Mouse (Mus musculus): Measurements from ENCODE around the gene Bbs9. TPM values are rescaled to one million over a fixed set of nuclear protein-coding genes. Genes with fewer than 3 reads are reported as not detected.

Gene Bbs9
- polyA plus RNA-seq, 1 experiment = 14.3 TPM

DNA sequence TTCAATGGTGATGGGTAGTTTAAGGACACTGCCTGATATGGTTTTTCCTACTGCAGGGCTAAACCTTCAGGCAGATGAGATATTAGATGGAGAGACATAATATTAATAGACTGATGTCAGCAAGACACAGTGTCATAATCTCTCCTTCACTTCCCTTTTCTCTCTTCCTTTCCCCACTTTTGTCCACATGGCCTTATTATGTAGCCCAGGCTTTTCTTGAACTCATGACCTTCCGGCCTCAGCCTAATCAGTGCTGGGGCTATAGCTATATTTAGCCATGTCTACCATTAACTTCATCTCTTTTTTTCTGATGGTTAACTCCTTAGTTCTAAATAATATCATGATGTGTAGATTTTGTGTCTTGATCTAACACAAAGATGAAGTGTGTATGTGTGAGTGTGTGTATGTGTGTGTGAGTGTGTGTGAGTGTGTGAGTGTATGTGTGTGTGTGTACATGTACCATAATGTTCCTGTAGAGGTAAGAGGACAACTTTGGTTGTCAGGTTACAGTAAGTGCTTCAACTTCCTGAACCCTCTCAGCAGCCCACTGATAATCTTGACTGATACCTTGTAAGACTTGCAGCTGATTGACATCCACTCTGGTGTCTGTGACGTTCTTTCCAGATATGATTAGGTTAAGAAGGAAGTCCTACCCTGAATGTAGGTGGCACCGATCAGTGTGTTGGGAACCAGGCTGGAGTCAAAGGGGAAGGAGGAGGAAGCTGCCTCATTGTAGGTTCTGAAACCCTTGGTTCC, 55.4 kb downstream of the Bbs9 start:
- DNase-seq (ENCODE audit: extremely low spot score in 1 of 2, low spot score in 1 of 2) = no peak

DNA sequence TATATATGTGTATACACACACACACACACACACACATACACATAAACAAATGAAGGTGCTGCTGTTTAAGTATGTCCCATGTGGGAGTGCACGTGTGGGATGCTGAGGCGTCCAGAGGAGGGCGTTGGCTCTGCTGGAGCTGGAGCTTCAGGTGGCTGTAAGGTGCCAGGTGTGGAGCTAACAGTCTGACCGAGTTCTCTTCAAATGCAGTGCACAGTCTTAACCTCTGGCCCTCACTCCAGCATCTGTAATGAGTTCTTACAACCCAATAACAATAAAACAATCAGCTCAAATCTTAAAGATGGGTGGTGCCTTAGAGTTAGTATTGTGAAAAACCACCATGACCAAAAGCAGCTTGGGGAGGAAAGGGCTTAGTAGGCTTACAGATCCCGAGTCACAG, 56.6 kb downstream of the Bbs9 start:
- no peak for DNase-seq (ENCODE audit: extremely low spot score in 1 of 2, low spot score in 1 of 2)

DNA sequence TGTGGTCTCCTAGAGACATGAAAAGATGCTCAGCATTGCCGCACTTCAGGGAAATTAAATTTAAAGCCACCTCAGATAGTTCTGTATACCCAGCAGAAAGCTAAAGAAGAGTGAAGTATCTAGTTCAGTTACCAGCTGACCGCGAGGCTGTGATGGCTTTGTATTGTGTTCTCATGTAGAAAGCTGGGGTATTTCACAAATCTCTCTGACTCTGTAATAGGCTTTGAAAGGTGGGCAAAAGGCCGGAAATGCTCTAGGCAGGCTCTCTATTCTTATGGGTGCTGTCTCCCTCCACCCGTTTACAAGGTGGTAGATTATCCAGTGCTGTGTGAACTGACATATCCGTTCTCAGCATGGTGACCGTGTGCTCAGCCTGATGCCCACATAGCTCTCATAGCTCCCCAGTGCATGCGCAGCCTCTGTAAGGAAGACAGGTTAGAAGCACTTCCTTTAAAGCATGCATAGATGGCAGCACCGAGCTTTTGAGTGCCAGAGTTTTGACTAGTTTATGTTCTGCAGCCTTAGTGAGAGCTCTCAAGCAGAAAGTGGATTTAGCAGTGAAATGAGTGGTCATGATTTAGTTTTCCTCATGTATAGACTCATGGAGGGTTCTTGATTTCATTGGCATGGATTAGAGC, 57.4 kb downstream of the Bbs9 start:
- peak; percentile 28 to 80 for DNase-seq (ENCODE audit: extremely low spot score in 1 of 2, low spot score in 1 of 2)

DNA sequence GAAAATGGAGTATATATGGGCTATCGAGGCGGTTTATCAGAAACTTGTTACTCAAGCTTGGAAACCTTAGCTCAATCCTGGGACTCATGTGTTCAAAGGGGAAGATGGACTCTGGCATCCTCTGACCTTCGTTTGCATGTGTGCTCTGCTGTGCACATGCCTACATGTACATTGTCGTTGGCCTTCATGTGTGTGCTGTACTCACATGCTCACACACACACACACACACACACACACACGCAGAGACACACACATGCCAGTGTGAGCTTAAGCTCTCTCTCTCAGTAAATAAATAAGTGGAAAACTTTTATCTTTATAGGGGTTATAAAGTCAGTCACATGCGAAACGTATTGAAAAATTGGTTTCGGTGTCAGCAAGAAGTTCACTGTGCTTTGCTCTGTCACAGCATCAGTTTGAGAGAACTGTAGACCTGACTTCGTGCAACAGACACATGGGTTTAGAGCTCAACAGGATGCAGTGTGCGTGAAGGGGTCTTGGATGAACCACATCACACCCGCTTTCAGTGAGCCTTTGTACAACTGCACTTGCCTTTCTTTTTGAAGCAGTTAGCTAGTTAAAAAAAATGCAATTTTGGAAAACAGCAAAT, 62.4 kb downstream of the Bbs9 start:
- DNase-seq (ENCODE audit: extremely low spot score in 1 of 2, low spot score in 1 of 2) = no peak

DNA sequence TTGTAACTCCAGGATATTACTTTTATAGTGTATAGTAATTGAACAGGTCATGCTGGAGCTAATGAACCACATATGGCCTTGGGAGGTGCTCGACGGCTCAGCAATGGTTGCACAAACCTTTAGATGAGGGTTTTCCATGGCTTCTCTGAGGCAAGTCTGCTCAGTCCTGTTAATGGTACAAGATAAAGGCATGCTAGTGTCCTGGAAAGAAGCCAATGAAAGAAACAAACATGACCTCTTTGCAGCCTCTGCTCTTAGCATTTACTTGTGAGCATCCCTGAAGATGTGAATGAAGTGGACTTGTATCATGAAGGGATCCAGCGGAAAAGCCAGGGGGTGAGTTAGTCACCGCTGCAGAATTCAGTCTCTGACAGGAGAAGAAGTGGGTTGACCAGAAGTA, 64.0 kb downstream of the Bbs9 start:
- no peak for DNase-seq (ENCODE audit: extremely low spot score in 1 of 2, low spot score in 1 of 2)

DNA sequence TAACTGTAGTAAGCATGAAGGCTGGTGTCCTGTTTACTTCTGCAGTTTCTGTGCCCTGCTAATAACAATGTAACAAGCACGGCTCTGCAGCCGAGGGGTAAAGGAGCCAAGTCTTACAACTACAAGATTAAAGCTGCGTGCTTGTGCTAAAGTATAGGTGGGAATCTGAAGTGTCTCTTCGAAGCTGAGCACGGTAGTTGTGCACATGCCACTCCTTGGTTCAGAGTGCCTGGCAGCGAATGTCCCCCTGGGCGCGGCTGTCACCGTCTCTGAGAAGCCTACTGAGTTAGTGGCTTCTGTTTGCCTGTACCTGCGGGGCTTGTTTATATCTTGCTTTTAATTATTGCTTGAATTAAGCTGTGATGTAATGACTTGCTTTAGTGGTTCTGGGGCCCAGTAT, 65.6 kb downstream of the Bbs9 start:
- DNase-seq (ENCODE audit: extremely low spot score in 1 of 2, low spot score in 1 of 2) = no peak

DNA sequence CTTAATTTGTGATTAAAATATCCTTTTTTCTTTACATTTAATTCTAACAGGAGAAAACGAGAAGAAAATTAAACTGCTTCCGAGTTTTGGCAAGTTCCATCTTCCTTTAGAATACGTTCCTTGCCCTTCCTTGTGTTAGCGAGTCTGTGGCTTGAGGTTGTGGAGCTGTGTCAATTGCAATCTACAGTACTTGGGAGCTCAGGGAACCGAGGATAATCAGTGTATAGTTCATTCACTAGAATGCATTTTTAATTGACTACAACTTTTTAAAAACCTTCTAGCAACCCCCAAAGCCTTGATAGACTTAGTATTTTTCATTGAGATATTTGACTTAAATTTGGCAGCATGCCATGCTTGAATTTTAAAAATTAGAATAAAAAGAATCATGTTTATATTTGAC, 68.0 kb downstream of the Bbs9 start:
- DNase-seq (ENCODE audit: extremely low spot score in 1 of 2, low spot score in 1 of 2) = no peak

DNA sequence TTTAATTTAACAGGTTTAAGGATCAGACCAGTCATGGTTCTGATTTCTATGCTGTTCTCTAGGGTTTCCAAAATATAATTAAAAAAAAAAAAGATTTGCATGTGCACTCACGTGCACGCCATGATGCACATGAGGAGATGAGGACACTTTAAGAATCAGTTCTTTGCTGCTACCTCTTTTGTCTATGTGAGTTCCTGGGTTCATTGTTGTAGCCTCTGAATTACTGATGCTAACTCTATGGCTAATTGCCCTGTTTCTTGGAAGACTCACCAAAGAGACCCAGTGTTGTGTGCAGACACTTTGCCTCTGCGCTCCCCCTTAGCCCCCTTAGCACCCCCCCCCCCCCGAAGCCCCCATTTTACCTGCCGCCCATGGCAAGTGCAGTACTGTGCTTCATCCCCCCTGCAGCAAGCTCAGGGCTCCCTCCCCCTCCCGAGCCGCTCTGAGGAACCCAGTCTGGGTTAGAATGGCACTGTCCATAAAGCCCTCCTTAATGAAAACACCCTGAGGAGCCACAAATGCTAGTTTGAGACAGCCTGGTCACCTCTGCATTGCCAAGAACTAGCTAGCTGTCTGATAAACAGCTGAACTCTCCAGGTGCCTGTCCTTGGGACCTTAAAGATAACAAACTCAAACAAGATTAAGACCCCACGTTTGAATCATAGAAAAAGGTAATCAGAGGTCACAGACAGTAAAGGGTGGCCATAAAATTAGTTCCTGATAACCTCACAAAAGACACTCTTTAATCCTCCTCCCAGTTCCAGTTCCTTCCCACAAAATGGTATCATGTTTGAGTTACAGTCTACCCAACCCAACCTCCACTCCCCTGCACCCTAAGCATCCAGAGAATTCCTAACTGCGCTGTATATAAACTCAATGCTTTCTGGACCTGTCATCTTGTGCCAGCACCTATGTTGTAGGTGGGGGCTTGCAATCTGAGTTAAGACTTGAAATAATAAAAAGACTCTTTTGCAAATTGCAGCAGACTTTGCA, 69.1 kb downstream of the Bbs9 start:
- no peak for DNase-seq (ENCODE audit: extremely low spot score in 1 of 2, low spot score in 1 of 2)

DNA sequence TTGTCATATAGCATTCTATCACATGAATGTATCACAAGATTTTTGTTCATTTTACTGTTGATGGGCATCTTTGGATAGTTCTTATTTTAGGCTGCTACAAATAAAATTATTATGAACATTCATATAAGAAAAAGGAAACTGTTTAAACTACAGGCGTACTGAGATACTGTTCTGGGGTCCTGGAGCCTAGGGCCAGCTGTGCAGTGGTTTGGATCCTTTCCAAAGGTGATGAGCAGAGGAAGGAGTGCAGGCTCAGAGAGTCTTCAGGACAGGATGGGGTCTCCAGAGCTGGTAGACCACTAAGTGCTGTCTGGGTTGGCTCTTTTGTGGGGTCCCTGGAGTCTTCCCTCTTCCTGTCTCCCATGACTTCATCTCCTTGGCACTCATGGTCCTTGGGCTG, 75.8 kb downstream of the Bbs9 start:
- DNase-seq (ENCODE audit: extremely low spot score in 1 of 2, low spot score in 1 of 2) = no peak

DNA sequence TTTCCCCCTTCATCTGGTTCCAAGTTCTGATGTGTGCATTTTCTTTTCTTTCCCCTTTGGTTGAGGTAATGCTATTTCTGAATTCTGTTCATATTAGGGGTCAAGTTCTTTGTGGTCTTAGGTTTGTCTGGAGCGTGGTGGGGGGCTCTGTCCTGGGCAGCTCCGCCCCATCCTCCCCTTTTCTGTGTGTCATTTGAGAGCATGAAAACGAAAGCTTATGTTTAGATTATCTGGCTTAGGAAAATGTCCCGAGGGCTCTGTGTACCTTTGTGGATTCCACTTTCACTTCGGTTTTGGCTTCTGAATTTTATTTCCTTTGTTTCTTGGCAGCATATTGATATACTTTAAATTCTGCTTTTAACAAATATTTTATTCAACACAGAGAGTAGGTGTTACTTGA, 80.6 kb downstream of the Bbs9 start:
- no peak for DNase-seq (ENCODE audit: extremely low spot score in 1 of 2, low spot score in 1 of 2)

DNA sequence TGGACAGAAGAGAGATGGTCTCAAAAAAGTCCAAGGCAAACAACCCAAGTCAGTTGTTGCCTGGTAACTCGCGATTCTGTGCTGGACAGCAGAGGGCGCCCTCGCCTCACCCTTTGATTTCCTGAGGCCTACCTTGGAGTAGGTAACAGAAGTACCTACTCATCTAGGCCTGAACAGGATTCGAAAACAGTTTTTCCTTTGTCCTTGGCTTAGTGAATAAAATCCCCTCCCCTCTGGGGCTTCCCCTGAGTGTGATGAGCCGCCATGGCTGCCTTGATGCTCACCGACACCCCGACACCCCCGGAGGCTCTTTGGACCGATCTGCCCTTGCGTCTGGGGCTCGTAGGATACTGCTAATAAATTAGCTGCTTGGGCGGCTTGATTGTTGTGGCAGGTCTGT, 82.0 kb downstream of the Bbs9 start:
- peak; percentile 10 to 91 for DNase-seq (ENCODE audit: extremely low spot score in 1 of 2, low spot score in 1 of 2)

DNA sequence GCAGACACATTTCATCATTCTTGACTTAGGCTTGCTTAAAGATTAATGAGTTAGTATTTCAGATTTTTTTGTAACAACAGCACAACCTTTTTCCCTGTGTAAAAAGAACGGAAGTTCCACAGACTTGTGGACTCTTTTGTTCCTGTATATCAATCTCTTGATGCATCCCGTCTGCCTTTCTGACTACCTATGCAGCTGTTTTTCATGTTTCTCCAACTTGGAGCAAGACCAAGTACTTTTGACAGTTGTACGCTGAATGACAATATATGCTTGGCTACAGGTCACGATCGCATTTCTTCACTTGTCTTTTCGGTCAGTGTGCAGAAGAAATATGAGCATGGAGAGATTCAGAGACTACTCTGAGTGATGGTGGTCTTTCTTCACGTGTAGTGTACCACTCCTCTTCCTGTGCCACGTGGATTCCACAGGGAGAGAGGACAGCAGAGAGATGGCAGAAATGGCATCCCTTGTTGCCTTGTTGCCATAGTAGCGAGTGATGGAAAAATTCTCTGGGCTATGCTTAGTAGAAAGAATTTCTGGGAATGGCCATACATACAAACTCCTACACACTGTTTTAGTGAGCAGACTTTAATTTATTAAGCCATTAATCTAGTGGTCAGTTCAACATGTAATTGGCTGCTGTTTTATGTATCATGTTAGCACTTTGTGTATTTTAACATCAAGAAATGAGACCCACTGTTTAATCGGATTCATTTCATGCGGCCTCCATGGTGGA, 88.3 kb downstream of the Bbs9 start:
- DNase-seq (ENCODE audit: extremely low spot score in 1 of 2, low spot score in 1 of 2) = no peak

DNA sequence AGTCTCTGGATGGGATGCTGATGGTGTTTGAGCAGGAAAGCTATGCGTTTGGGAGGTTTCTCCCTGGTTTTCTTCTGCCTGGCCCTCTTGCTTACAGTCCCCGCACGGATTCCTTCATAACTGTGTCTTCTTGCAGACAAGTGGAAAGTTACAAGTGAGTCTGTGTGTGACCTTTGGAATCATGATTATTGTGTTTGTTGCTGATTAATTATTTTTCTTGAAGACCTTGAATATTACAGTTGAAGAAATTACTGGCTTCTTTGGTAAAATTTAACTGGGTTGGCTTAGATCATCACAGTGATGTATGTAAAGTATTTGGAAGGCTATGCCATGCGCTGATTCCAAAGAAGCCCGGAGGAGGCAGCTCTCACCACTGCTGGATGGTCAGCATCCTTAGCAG, 92.2 kb downstream of the Bbs9 start:
- DNase-seq (ENCODE audit: extremely low spot score in 1 of 2, low spot score in 1 of 2) = no peak

DNA sequence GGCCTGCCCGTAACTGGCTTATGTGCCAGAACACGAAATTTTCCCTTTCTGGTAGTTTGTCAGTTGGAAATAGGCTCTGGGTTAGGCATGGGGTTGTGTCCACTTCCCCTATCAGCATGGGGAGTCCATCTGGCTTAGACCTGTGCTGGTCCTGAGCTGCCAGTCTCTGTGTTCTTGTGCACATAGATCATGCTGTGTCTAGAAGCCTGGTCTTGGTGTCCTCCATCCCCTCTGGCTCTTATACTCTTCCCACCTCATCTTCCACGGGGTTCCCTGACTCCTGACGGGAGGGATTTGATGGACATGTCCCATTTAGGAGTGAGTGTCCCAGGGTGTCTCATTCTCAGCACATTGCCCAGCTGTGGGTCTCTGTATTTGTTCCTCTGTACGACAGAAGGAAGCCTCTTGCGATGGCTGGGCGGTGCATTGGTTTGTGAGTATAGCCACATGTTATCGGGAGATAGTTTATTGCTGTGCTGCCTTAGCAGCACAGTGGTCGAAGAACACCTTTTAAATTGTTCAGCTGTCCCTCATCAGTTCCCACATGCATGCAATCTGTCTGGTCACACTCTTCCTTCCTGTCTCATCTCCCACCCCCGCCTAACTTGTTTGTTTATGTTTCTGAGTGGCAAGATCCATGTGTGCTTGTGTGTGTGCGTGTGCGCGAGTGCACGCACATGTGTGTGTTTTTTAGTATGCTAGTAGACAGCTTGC, 101.1 kb downstream of the Bbs9 start:
- no peak for DNase-seq (ENCODE audit: extremely low spot score in 1 of 2, low spot score in 1 of 2)

DNA sequence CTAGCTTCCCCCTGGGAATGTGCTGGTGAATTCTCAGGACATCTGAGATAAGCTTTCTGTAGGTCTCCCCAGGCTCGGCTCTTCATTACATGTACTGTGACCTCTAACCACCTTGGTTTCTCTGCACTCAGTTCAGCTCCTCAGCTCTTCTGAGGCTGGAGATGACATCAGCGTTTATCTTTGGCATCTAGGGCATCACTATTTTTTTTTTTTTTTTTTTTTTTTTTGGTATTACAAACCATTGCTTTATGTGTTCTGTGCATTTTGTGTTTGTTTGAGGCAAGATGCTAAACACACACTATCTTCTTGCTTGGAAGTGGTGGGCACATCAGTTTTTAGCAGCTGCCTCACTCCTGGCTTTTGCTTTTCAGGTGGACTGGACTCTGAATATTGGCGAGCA, 102.8 kb downstream of the Bbs9 start:
- DNase-seq (ENCODE audit: extremely low spot score in 1 of 2, low spot score in 1 of 2) = no peak

DNA sequence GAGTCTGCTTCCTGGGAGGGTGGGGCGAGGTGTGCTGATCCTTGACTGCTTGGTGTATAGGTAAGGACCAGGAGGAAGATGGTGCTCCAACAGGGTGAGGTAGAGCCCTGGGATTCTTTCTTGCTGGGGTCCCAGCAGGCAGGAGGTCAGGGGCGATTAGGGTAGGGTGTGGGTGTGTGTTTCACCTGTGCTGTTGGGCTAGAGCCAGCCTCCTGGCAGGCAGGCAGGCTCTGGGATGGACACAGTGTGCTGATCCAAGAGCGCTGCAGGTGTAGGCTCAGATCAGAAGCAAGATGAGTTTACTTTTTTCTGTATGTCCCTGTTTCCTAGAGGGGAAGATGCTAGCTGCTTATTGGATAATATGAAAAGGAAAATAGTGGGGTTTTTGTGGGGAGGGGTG, 108.7 kb downstream of the Bbs9 start:
- DNase-seq (ENCODE audit: extremely low spot score in 1 of 2, low spot score in 1 of 2) = no peak

DNA sequence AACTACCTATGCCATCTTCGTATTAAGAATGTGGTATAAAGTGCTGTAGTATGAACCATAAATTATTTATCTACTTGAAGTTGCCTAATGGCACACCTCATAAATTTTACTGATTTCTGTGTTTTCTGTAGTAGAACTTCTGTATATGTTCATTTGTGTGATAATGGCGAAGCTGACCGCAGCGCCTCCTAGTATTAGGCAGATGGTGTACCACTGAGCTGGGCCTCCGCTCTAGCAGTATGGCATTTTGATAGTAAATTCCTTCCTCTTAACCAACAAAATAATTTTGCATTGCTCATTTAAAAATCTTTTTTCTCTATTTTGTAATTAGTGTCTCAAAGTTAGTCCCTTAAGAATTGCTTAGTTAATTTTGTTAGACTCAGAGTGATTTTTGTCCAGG, 117.5 kb downstream of the Bbs9 start:
- DNase-seq (ENCODE audit: extremely low spot score in 1 of 2, low spot score in 1 of 2) = no peak

DNA sequence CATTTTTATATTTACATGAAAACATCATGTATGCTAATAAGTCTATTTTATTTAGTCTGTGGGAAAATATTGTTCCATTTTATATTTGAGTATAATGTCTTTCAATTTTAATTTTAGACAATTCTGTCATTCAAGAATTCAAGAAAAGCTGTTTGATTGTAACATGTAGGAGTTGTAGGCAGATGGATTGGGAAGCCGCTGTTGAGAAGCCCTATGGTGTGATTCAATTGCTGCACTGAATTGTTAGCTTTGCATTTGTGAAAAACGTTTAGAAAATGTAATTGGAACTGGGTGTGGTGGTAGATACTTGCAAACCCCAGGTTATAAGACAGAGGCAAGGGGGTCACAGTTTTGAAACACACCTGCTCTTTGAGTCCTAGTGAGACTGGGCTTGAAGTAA, 121.1 kb downstream of the Bbs9 start:
- peak in 1 of 2 experiments; percentile 22 for DNase-seq (ENCODE audit: extremely low spot score in 1 of 2, low spot score in 1 of 2)

DNA sequence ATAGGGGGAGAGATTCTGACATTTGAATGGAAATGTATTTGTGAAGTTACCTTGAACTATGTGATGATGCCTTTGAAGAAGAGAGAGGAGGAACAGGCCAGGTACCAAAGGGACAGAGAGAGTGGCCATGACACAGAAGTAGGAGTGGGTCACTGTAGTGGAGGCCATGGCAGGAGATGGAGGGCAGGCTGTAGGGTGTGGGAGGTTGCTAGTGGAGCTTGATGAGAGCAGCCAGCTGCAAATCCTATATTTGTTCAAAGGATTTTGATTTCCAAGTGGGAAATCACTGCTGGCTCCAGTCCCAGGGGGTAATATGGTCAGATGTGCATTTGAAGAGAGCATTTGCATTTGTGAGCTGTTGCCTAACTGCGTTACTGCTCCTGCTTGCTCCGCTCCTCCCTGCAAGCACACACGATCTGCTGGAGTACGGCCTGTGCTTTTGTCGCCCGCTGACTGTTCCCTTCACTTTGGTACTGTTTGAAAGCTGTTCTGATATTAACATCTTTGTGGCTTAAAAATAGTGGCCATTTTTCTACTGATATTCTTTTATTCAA, 137.8 kb downstream of the Bbs9 start:
- DNase-seq (ENCODE audit: extremely low spot score in 1 of 2, low spot score in 1 of 2) = no peak

Data from frontal cortex, adult 2 months (tissue).